Mouse (Mus musculus) heart, embryonic 13.5 days (tissue): ENCODE measurements around the gene Htt. TPM values are rescaled to one million over a fixed set of nuclear protein-coding genes. Genes with fewer than 3 reads are reported as not detected.

Source experiments
- ATAC-seq: fragments of 200-750 bp; cut with Nextera tagmentation; 2 replicates; pipeline ENCODE4 v1.8.0; 2017; ENCODE audit warnings: moderate TSS enrichment; ENCODE audit not compliant: insufficient number of reproducible peaks, low FRiP score, low TSS enrichment; ENCODE audit errors: extremely low read depth
- H3K27ac ChIP-seq: fragments of 300-500 bp; sonication (generic); replicated peaks from 2 replicates; pipeline ENCODE4 v1.5.1; 2015; ENCODE audit warnings: moderate library complexity, mild to moderate bottlenecking, inconsistent platforms
- H3K27me3 ChIP-seq: fragments of 300-500 bp; sonication (generic); replicated peaks from 2 replicates; pipeline ENCODE4 v1.6.1; 2015; ENCODE audit warnings: mild to moderate bottlenecking, inconsistent platforms
- H3K36me3 ChIP-seq: fragments of 300-500 bp; sonication (generic); 2 replicates; pipeline ENCODE4 v1.6.1; 2015; ENCODE audit warnings: mild to moderate bottlenecking, inconsistent platforms
- H3K4me1 ChIP-seq: fragments of 300-500 bp; sonication (generic); 2 replicates; pipeline ENCODE4 v1.6.1; 2015; ENCODE audit warnings: inconsistent platforms
- H3K4me2 ChIP-seq: fragments of 300-500 bp; sonication (generic); 2 replicates; pipeline ENCODE4 v1.6.1; 2015; ENCODE audit warnings: inconsistent platforms, mild to moderate bottlenecking, moderate library complexity
- H3K4me3 ChIP-seq: fragments of 300-500 bp; sonication (generic); 2 replicates; pipeline ENCODE4 v1.5.1; 2015; ENCODE audit warnings: moderate library complexity, mild to moderate bottlenecking, inconsistent platforms
- H3K9ac ChIP-seq: fragments of 300-500 bp; sonication (generic); 2 replicates; pipeline ENCODE4 v1.6.1; 2015; ENCODE audit warnings: inconsistent platforms, mild to moderate bottlenecking, moderate library complexity
- H3K9me3 ChIP-seq: fragments of 300-500 bp; sonication (generic); 2 replicates; pipeline ENCODE4 v1.6.1; 2016; ENCODE audit warnings: inconsistent platforms
- WGBS: fragments of 180-500 bp; shearing (Covaris S2); methylation state at CpG from one replicate; pipeline ENCODE4 v1.1.7; 2015; ENCODE audit warnings: mixed read lengths; 5-methylcytosine and 5-hydroxymethylcytosine counted together
- microRNA counts: library from miRNA; unstranded; fragments of <30 nt; microRNA quantifications from one replicate; lab custom pipeline; 2016
- microRNA-seq: library from miRNA; unstranded; fragments of <30 nt; microRNA quantifications from one replicate; pipeline ENCODE4, GENCODE M21; 2016
- polyA plus RNA-seq: library from polyadenylated mRNA; unstranded; fragments of >200 nt; fragmentation: Nextera tagmentation; extraction: Ambion mirVana; gene quantifications from 2 replicates; pipeline ENCODE4 v1.2.1, GENCODE M21; 2015

Gene Htt
- polyA plus RNA-seq, 1 experiment from 2014 or later, result 8.4 TPM

DNA sequence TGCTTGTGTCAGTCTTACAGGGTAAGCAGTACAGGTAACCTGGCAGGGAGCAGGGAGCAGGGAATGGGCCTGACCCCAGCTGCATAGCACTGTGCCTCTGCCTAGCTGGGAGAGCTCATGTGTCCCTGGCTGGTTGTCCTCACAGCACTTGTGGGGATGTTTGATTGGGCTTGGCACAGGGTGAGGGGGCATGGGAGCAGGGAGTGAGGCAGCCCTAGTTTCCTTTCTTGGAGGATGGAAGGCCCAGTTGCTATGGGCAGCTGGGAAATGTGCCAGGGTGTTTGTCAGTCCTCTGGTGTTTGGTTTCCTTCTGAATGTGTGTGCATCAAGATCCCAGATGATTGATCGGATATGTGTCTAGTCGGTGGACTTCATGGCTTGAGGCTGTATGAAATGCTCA lies 195.5 kb downstream of the Htt start:
- H3K4me2 ChIP-seq, result no peak overlapping the region
- peaks cover 5% of the 10 kb centered on the region; the same call in 1 of the 2 replicates for H3K9me3 ChIP-seq
- H3K9ac ChIP-seq, result 0 out of 2 replicates have a peak overlapping the region, but pooled peaks have one; percentile 45
- ATAC-seq, result no peak
- H3K36me3 ChIP-seq, result peaks cover 16% of the 10 kb centered on the region
- no peak overlapping the region for H3K4me3 ChIP-seq
- 74% methylated on average over 2 of the region's 2 CpGs for WGBS
- peaks cover 86% of the 10 kb centered on the region for H3K4me1 ChIP-seq
- H3K27me3 ChIP-seq, result no peaks in the 10 kb centered on the region
- peak overlapping the region; percentile 48 for H3K27ac ChIP-seq

DNA sequence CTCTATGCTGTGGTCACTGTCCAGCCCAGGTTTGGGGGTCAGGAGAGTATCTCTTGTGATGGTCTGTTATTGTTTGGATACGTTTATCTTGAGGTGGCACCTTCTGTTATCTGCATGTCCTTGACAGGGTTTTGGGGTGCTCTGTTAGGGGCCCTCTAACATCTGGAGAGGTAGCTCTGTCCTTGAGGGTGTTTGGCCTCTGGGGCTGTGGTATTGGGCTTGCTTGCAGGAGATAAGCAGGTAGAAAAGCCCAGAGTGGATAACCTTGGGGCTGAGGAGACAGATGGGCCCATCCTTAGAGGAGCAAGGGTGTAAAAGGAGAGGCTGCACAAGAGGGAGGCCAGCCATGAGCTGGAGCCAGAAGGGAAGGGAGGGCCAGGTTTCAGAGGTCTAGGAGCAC lies 198.5 kb downstream of the Htt start:
- Histone ChIP-seq H3K27me3 (no peaks in the 10 kb centered on the region), H3K4me2 (no peak overlapping the region), H3K27ac (0 out of 2 replicates have a peak overlapping the region, but pooled peaks have one; percentile 24), H3K36me3 (peaks cover 9% of the 10 kb centered on the region), H3K9me3 (no peaks in the 10 kb centered on the region), H3K4me1 (peaks cover 87% of the 10 kb centered on the region), H3K4me3 (no peak overlapping the region), H3K9ac (no peak overlapping the region)
- no peak for ATAC-seq
- 28% methylated on average over 1 of the region's 1 CpGs for WGBS

MicroRNAs within 50 kb of the gene (microRNA counts, 519-probe panel; counts per million panel counts)
- microRNA mmu-miR-467g (lab: Ali Mortazavi, UCI), result 209 counts per million, percentile 61 among the panel's probes with 10 or more counts

Small RNA genes within 50 kb of the gene (microRNA-seq; reads per million reads assigned to microRNA genes)
- gene Mir467g, result not detected

Other genes with a start within 250 kb of the Htt start
- gene Tnip2, start 247.7 kb upstream of the Htt start, polyA plus RNA-seq, result 14.6 and 18.8 TPM in 2 replicates
- gene Sh3bp2, start 235.9 kb upstream of the Htt start, polyA plus RNA-seq, result 3.9 and 4.9 TPM in 2 replicates
- gene Add1, start 188.1 kb upstream of the Htt start, polyA plus RNA-seq, result 143 and 144 TPM in 2 replicates
- gene Mfsd10, start 124.5 kb upstream of the Htt start, polyA plus RNA-seq, result 75.1 and 78.4 TPM in 2 replicates
- 15.3 and 16.6 TPM in 2 replicates for gene Nop14, start 101.6 kb upstream of the Htt start, polyA plus RNA-seq
- 2.4 and 3.5 TPM in 2 replicates for gene Grk4, start 101.4 kb upstream of the Htt start, polyA plus RNA-seq
- gene Msantd1, start 146.3 kb downstream of the Htt start, polyA plus RNA-seq, result 0.52 TPM in 1 of 2 replicates, not detected in the other
- gene Rgs12, start 187.7 kb downstream of the Htt start, polyA plus RNA-seq, result 28.9 and 30.7 TPM in 2 replicates